Comparison of ENCODE assay signal across 29 mouse cellular contexts in the genomic region with DNA sequence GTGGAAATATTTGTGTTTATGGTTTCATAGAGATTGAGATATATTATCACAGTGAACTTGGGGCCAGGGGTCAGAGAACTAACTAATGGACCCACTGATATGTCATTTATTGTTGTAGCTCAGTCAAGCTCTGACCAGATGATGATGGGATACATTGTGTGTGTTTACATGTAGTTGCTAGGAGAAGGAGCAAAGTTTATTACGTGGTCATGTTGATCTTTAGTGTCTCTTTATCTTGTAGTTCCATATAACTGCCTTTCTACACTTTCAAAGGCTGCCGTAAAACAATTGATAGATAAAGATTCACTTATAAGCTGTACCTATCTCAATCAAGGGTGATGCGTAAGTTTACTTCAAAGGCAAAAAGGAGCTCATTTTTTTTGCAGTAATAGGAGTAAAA. TPM values are rescaled to one million over a fixed set of nuclear protein-coding genes. Genes with fewer than 3 reads are reported as not detected.
DNase-seq lines count a peak whose midpoint lies in the region; ATAC-seq and TF ChIP-seq lines count a peak whose summit lies in the region.
"Had no signal": no experiment of that assay in that cellular context is flagged by ENCODE, and none has a peak within 500 bp of the region (broad histone marks: within the 10 kb centered on the region; RNA-seq: fewer than 3 reads in every experiment).

No protein-coding gene starts in this region.

- 48% methylated on average over 3 of the region's 3 CpGs for WGBS in intestine, embryonic 14.5 days
- 19% methylated on average over 3 of the region's 3 CpGs for WGBS in liver, embryonic 13.5 days (ENCODE audit: insufficient replicate concordance)
- 82% methylated on average over 3 of the region's 3 CpGs for WGBS in hindbrain, embryonic 11.5 days

- H3K36me3 ChIP-seq in G1E (replicated peaks), result peaks cover 13% of the 10 kb centered on the region
- H3K36me3 ChIP-seq in intestine, embryonic 14.5 days (ENCODE audit: control insufficient read depth, insufficient read depth, low read length), result no peaks in the 10 kb centered on the region
- no peaks in the 10 kb centered on the region for H3K36me3 ChIP-seq in liver, embryonic 13.5 days
- H3K36me3 ChIP-seq in hindbrain, embryonic 11.5 days (ENCODE audit: control insufficient read depth, insufficient read depth, low read length), result no peaks in the 10 kb centered on the region
- H3K36me3 ChIP-seq: embryonic facial prominence, embryonic 13.5 days; forebrain, embryonic 10.5 days; forebrain, embryonic 15.5 days; heart, embryonic 12.5 days; kidney, embryonic 15.5 days; limb, embryonic 10.5 days; limb, embryonic 15.5 days; lung, embryonic 15.5 days; midbrain, embryonic 12.5 days had no signal

- DNase-seq in G1E (ENCODE audit: low spot score), result no peak
- no peak for DNase-seq in intestine, embryonic 14.5 days (ENCODE audit: low spot score)
- DNase-seq in liver, embryonic 13.5 days, result no peak
- no peak for DNase-seq in layer of hippocampus, adult 11-12 months (ENCODE audit: low spot score)
- no peak for DNase-seq in hindbrain, embryonic 11.5 days (ENCODE audit: low spot score)
- DNase-seq in frontal cortex, postnatal 25 days (ENCODE audit: low spot score in 2 of 2), result no peak
- DNase-seq: adrenal gland, postnatal 14 days; cerebellum, adult 11-12 months; cerebellum, adult 9-11 months; gastrocnemius, adult 2 months; heart, adult 2 months; heart, postnatal 4 days; kidney, adult 11 months; kidney, postnatal 25 days; right cerebral cortex, postnatal 4 days had no signal

- TF ChIP-seq CTCF in G1E (IDR thresholded peaks at IDR 0.05; ENCODE audit: low read depth, low read length), result no peak

- H3K4me3 ChIP-seq in G1E (ENCODE audit: low read depth, low read length), result no peak overlapping the region
- H3K4me3 ChIP-seq in intestine, embryonic 14.5 days (ENCODE audit: low read depth, low read length), result no peak overlapping the region
- no peak overlapping the region for H3K4me3 ChIP-seq in liver, embryonic 13.5 days (replicated peaks)
- no peak overlapping the region for H3K4me3 ChIP-seq in hindbrain, embryonic 11.5 days (ENCODE audit: low read depth, low read length)
- H3K4me3 ChIP-seq: embryonic facial prominence, embryonic 13.5 days; forebrain, embryonic 10.5 days; forebrain, embryonic 15.5 days; gastrocnemius, adult 2 months; heart, adult 2 months; heart, embryonic 12.5 days; kidney, embryonic 15.5 days; layer of hippocampus, adult 2 months; limb, embryonic 10.5 days; limb, embryonic 15.5 days; lung, embryonic 15.5 days; midbrain, embryonic 12.5 days had no signal

- no peak overlapping the region for H3K9ac ChIP-seq in intestine, embryonic 14.5 days (ENCODE audit: low read length)
- H3K9ac ChIP-seq in liver, embryonic 13.5 days, result no peak overlapping the region
- no peak overlapping the region for H3K9ac ChIP-seq in hindbrain, embryonic 11.5 days (ENCODE audit: low read depth, low read length)
- H3K9ac ChIP-seq: embryonic facial prominence, embryonic 13.5 days; forebrain, embryonic 15.5 days; heart, embryonic 12.5 days; hindbrain, embryonic 14.5 days; kidney, embryonic 15.5 days; limb, embryonic 15.5 days; lung, embryonic 15.5 days; midbrain, embryonic 12.5 days had no signal

- H3K4me2 ChIP-seq in intestine, embryonic 14.5 days (ENCODE audit: low read length), result no peak overlapping the region
- H3K4me2 ChIP-seq in liver, embryonic 13.5 days, result no peak overlapping the region
- no peak overlapping the region for H3K4me2 ChIP-seq in hindbrain, embryonic 11.5 days (replicated peaks; ENCODE audit: low read depth, low read length)
- H3K4me2 ChIP-seq: embryonic facial prominence, embryonic 13.5 days; forebrain, embryonic 15.5 days; heart, embryonic 12.5 days; hindbrain, embryonic 14.5 days; kidney, embryonic 15.5 days; limb, embryonic 15.5 days; lung, embryonic 15.5 days; midbrain, embryonic 12.5 days had no signal

- no peak overlapping the region for H3K27ac ChIP-seq in intestine, embryonic 14.5 days (ENCODE audit: low read depth)
- H3K27ac ChIP-seq in liver, embryonic 13.5 days, result no peak overlapping the region
- no peak overlapping the region for H3K27ac ChIP-seq in hindbrain, embryonic 11.5 days (ENCODE audit: low read depth, low read length)
- H3K27ac ChIP-seq: embryonic facial prominence, embryonic 13.5 days; forebrain, embryonic 10.5 days; forebrain, embryonic 15.5 days; gastrocnemius, adult 2 months; heart, adult 2 months; hindbrain, embryonic 14.5 days; kidney, embryonic 15.5 days; layer of hippocampus, adult 2 months; limb, embryonic 10.5 days; limb, embryonic 15.5 days; lung, embryonic 15.5 days; midbrain, embryonic 12.5 days had no signal

- H3K27me3 ChIP-seq in G1E (ENCODE audit: insufficient read depth, low read length), result no peaks in the 10 kb centered on the region
- H3K27me3 ChIP-seq in intestine, embryonic 14.5 days (replicated peaks; ENCODE audit: control insufficient read depth, insufficient read depth, low read length), result no peaks in the 10 kb centered on the region
- H3K27me3 ChIP-seq in liver, embryonic 13.5 days, result no peaks in the 10 kb centered on the region
- no peaks in the 10 kb centered on the region for H3K27me3 ChIP-seq in hindbrain, embryonic 11.5 days (ENCODE audit: control insufficient read depth, insufficient read depth, low read length)
- H3K27me3 ChIP-seq: embryonic facial prominence, embryonic 13.5 days; forebrain, embryonic 15.5 days; heart, embryonic 12.5 days; kidney, embryonic 15.5 days; limb, embryonic 15.5 days; lung, embryonic 15.5 days; midbrain, embryonic 12.5 days had no signal

- no peaks in the 10 kb centered on the region for H3K9me3 ChIP-seq in G1E (replicated peaks)
- no peaks in the 10 kb centered on the region for H3K9me3 ChIP-seq in intestine, embryonic 14.5 days (ENCODE audit: control insufficient read depth, low read length)
- no peaks in the 10 kb centered on the region for H3K9me3 ChIP-seq in liver, embryonic 13.5 days (replicated peaks)
- no peaks in the 10 kb centered on the region for H3K9me3 ChIP-seq in hindbrain, embryonic 11.5 days (ENCODE audit: control insufficient read depth, low read length)
- H3K9me3 ChIP-seq: embryonic facial prominence, embryonic 13.5 days; forebrain, embryonic 10.5 days; forebrain, embryonic 15.5 days; heart, embryonic 12.5 days; kidney, embryonic 15.5 days; limb, embryonic 10.5 days; limb, embryonic 15.5 days; lung, embryonic 15.5 days; midbrain, embryonic 12.5 days had no signal

- peak; percentile 66 for ATAC-seq in G1E (ENCODE audit: extremely low read depth, insufficient number of reproducible peaks, low FRiP score, poor library complexity, severe bottlenecking)
- peak; percentile 83 for ATAC-seq in intestine, embryonic 14.5 days (replicated peaks; ENCODE audit: low FRiP score, low TSS enrichment, low read depth)
- peak; percentile 55 for ATAC-seq in liver, embryonic 13.5 days (ENCODE audit: low read depth)
- peak; percentile 74 for ATAC-seq in megakaryocyte progenitor cell, adult 5-6 weeks (replicated peaks; ENCODE audit: poor library complexity)
- no peak for ATAC-seq in hindbrain, embryonic 11.5 days (ENCODE audit: low FRiP score)
- no peak for ATAC-seq in inflammation-experienced regulatory T-cells, adult 6 months
- ATAC-seq: forebrain, embryonic 15.5 days had no signal

- H3K4me1 ChIP-seq in G1E (ENCODE audit: insufficient read depth, low read depth, low read length), result peaks cover 41% of the 10 kb centered on the region
- no peaks in the 10 kb centered on the region; the same call in 1 of the 2 replicates for H3K4me1 ChIP-seq in intestine, embryonic 14.5 days (replicated peaks; ENCODE audit: control insufficient read depth, insufficient read depth, low read length)
- peaks cover 17% of the 10 kb centered on the region for H3K4me1 ChIP-seq in liver, embryonic 13.5 days (replicated peaks)
- no peaks in the 10 kb centered on the region for H3K4me1 ChIP-seq in hindbrain, embryonic 11.5 days (replicated peaks; ENCODE audit: control insufficient read depth, insufficient read depth, low read length)
- H3K4me1 ChIP-seq: embryonic facial prominence, embryonic 13.5 days; forebrain, embryonic 15.5 days; heart, embryonic 12.5 days; kidney, embryonic 15.5 days; limb, embryonic 15.5 days; lung, embryonic 15.5 days; midbrain, embryonic 12.5 days had no signal

RNA-seq across cellular contexts. Expression of a gene that starts 38.7 kb away (rescaled TPM):
- 18.8 and 19.6 TPM in 2 replicates for total RNA-seq in G1E (2014; fragmentation: Nextera tagmentation)
- total RNA-seq in G1E (2017), result 9.1 and 11.7 TPM in 2 replicates
- polyA plus RNA-seq in G1E (2012), result 8.5 and 8.8 TPM in 2 replicates
- polyA plus RNA-seq in intestine, embryonic 14.5 days (2014; fragmentation: Nextera tagmentation; extraction: Ambion mirVana), result 15.1 and 17.6 TPM in 2 replicates
- polyA plus RNA-seq in liver, embryonic 13.5 days (2015; fragmentation: Nextera tagmentation; extraction: Ambion mirVana), result 11.3 and 11.9 TPM in 2 replicates
- 11.5 and 12.8 TPM in 2 replicates for total RNA-seq in megakaryocyte progenitor cell, adult 5-6 weeks (2015)
- 8.3 and 8.7 TPM in 2 replicates for total RNA-seq in megakaryocyte progenitor cell, adult 5-6 weeks (2017)
- polyA plus RNA-seq in hindbrain, embryonic 11.5 days (2014; fragmentation: Nextera tagmentation; extraction: Ambion mirVana), result 33.2 and 37.4 TPM in 2 replicates
- 10 to 100 TPM; 11.7 to 19.3 (median 12.6) TPM for polyA plus RNA-seq in inflammation-experienced regulatory T-cells, adult 6 months (2017; shearing (Covaris generic))

RNA-seq across cellular contexts. Expression of a gene that starts 45.7 kb away (rescaled TPM):
- total RNA-seq in G1E (2014; fragmentation: Nextera tagmentation), result not detected in 2 replicates
- total RNA-seq in G1E (2017), result 0.12 TPM in 1 of 2 replicates, not detected in the other
- polyA plus RNA-seq in G1E (2012), result not detected in 2 replicates
- polyA plus RNA-seq in intestine, embryonic 14.5 days (2014; fragmentation: Nextera tagmentation; extraction: Ambion mirVana), result 6.2 and 6.3 TPM in 2 replicates
- polyA plus RNA-seq in liver, embryonic 13.5 days (2015; fragmentation: Nextera tagmentation; extraction: Ambion mirVana), result 0.54 and 0.64 TPM in 2 replicates
- 7.3 and 8.1 TPM in 2 replicates for total RNA-seq in megakaryocyte progenitor cell, adult 5-6 weeks (2015)
- 2.7 and 3.3 TPM in 2 replicates for total RNA-seq in megakaryocyte progenitor cell, adult 5-6 weeks (2017)
- polyA plus RNA-seq in hindbrain, embryonic 11.5 days (2014; fragmentation: Nextera tagmentation; extraction: Ambion mirVana), result 0.66 and 0.93 TPM in 2 replicates
- 10 to 100 TPM in 2 of 3 experiments, 1 to 10 TPM in 1; 5.9 to 12.1 (median 10.6) TPM for polyA plus RNA-seq in inflammation-experienced regulatory T-cells, adult 6 months (2017; shearing (Covaris generic))
- total RNA-seq: neutrophil, adult 5-6 weeks had no signal

Comparison
In these comparisons a context has a peak if more than half of its experiments do, and no peak if none do; other contexts are left out.
1. ATAC-seq: peak in G1E (single experiment), intestine, embryonic 14.5 days (single experiment), liver, embryonic 13.5 days (single experiment) and megakaryocyte progenitor cell, adult 5-6 weeks (single experiment); none in hindbrain, embryonic 11.5 days (single experiment) and inflammation-experienced regulatory T-cells, adult 6 months (single experiment).